Mouse (Mus musculus) C2C12 (cell line): Measurements from ENCODE around the gene Gm26602.

Experiments
- MAX ChIP-seq: IDR thresholded peaks from one replicate; pipeline ENCODE4 v1.6.1; 2011; ENCODE audit warnings: mild to moderate bottlenecking, control low read depth
- USF1 ChIP-seq: IDR thresholded peaks from one replicate; pipeline ENCODE4 v1.6.1; 2011; ENCODE audit warnings: low read depth, mild to moderate bottlenecking, control low read depth, moderate library complexity

DNA sequence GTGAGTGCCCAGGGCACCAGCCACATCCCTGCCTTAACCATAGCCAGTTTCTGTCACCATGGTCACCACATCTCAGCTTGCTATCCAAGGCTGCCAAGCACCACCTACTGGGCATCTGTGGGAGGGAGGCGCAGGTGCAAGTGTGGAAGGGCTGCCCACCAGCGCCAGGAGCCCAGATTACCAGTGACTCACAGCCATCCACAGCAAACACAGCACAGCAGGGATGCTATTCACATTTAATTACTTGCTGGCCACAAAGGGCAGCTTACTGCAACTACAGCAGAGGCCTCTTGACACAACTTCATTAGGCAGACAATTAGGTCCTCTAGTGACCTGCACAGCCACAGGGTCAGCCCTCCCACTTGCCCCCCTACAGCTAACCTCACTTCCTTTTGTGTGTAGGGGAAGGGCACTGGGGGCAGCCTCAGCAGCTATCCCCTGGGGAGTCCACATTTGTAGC, 9.7 kb upstream of the Gm26602 start:
- TF ChIP-seq MAX (no peak), USF1 (no peak)
